ENCODE assay signal across 9 mouse cellular contexts in genomic region chr13:73765393-73765792, GRCm38 (mm10). TPM values are rescaled to one million over a fixed set of nuclear protein-coding genes. Genes with fewer than 3 reads are reported as not detected.
DNase-seq lines count a peak whose midpoint lies in the region; ATAC-seq and TF ChIP-seq lines count a peak whose summit lies in the region.
"Had no signal": no experiment of that assay in that cellular context is flagged by ENCODE, and none has a peak within 500 bp of the region (broad histone marks: within the 10 kb centered on the region; RNA-seq: fewer than 3 reads in every experiment).

No protein-coding gene starts in this region.

- peak overlapping the region; percentile 91 for H3K4me2 ChIP-seq in midbrain, embryonic 11.5 days
- no peak overlapping the region for H3K4me2 ChIP-seq in midbrain, postnatal 0 days (ENCODE audit: low read depth, low read length, poor library complexity, severe bottlenecking)
- H3K4me2 ChIP-seq in limb, embryonic 14.5 days (replicated peaks; ENCODE audit: low read depth, low read length, severe bottlenecking): peak overlapping the region; percentile 80
- H3K4me2 ChIP-seq in stomach, embryonic 16.5 days (ENCODE audit: low read depth, low read length): peak overlapping the region; percentile 97

- H3K4me3 ChIP-seq in heart, adult 2 months: no peak overlapping the region; the same call in 1 of the 2 replicates
- H3K4me3 ChIP-seq in midbrain, embryonic 11.5 days (ENCODE audit: low read depth, low read length): peak overlapping the region; percentile 77
- H3K4me3 ChIP-seq in midbrain, postnatal 0 days (ENCODE audit: low read depth, low read length): no peak overlapping the region
- H3K4me3 ChIP-seq in limb, embryonic 14.5 days (replicated peaks; ENCODE audit: low read length): peak overlapping the region; percentile 78
- peak overlapping the region; percentile 77 for H3K4me3 ChIP-seq in stomach, embryonic 16.5 days (replicated peaks; ENCODE audit: low read length)

- TF ChIP-seq POLR2A in heart, adult 2 months (IDR thresholded peaks at IDR 0.05; ENCODE audit: insufficient read depth, low read depth, low read length): no peak
- no peak for TF ChIP-seq POLR2A in limb, embryonic 14.5 days (IDR thresholded peaks at IDR 0.05; ENCODE audit: borderline replicate concordance, extremely low read depth, insufficient read depth, insufficient read length)

- 41% methylated on average over 4 of the region's 4 CpGs for WGBS in heart, adult 2 months
- WGBS in midbrain, embryonic 11.5 days: 77% methylated on average over 4 of the region's 4 CpGs
- WGBS in midbrain, postnatal 0 days: 77% methylated on average over 4 of the region's 4 CpGs
- 60% methylated on average over 4 of the region's 4 CpGs for WGBS in limb, embryonic 14.5 days
- WGBS in stomach, embryonic 16.5 days: 66% methylated on average over 4 of the region's 4 CpGs

- peaks cover 24% of the 10 kb centered on the region for H3K4me1 ChIP-seq in heart, adult 2 months (ENCODE audit: control insufficient read depth, insufficient read depth, low read length)
- peaks cover 15% of the 10 kb centered on the region for H3K4me1 ChIP-seq in midbrain, embryonic 11.5 days (ENCODE audit: control insufficient read depth, insufficient read depth, low read length)
- H3K4me1 ChIP-seq in midbrain, postnatal 0 days (ENCODE audit: insufficient read depth, low read length): no peaks in the 10 kb centered on the region
- H3K4me1 ChIP-seq in limb, embryonic 14.5 days (ENCODE audit: control insufficient read depth, insufficient read depth, low read length): peaks cover 21% of the 10 kb centered on the region
- H3K4me1 ChIP-seq in stomach, embryonic 16.5 days (ENCODE audit: control insufficient read depth, insufficient read depth, low read length): peaks cover 42% of the 10 kb centered on the region

- H3K36me3 ChIP-seq in heart, adult 2 months (ENCODE audit: control insufficient read depth, insufficient read depth, low read length): no peaks in the 10 kb centered on the region; the same call in 1 of the 2 replicates
- no peaks in the 10 kb centered on the region for H3K36me3 ChIP-seq in midbrain, embryonic 11.5 days (ENCODE audit: control insufficient read depth, insufficient read depth, low read length)
- no peaks in the 10 kb centered on the region for H3K36me3 ChIP-seq in midbrain, postnatal 0 days (ENCODE audit: insufficient read depth, low read length)
- peaks cover 5% of the 10 kb centered on the region for H3K36me3 ChIP-seq in limb, embryonic 14.5 days (ENCODE audit: control insufficient read depth, insufficient read depth, low read length)
- no peaks in the 10 kb centered on the region for H3K36me3 ChIP-seq in stomach, embryonic 16.5 days (ENCODE audit: control insufficient read depth, insufficient read depth, low read length)

- no peaks in the 10 kb centered on the region for H3K27me3 ChIP-seq in heart, adult 2 months (ENCODE audit: control insufficient read depth, insufficient read depth, low read length)
- H3K27me3 ChIP-seq in midbrain, embryonic 11.5 days (ENCODE audit: control insufficient read depth, insufficient read depth, low read length): no peaks in the 10 kb centered on the region; the same call in 1 of the 2 replicates
- H3K27me3 ChIP-seq in midbrain, postnatal 0 days (ENCODE audit: insufficient read depth, low read length): peaks cover 3% of the 10 kb centered on the region; the same call in 1 of the 2 replicates
- no peaks in the 10 kb centered on the region for H3K27me3 ChIP-seq in limb, embryonic 14.5 days (ENCODE audit: control insufficient read depth, insufficient read depth, low read length)
- H3K27me3 ChIP-seq in stomach, embryonic 16.5 days (ENCODE audit: control insufficient read depth, insufficient read depth, low read length): no peaks in the 10 kb centered on the region

- H3K9me3 ChIP-seq in midbrain, embryonic 11.5 days (ENCODE audit: control insufficient read depth, low read length): no peaks in the 10 kb centered on the region
- no peaks in the 10 kb centered on the region for H3K9me3 ChIP-seq in midbrain, postnatal 0 days (ENCODE audit: low read length)
- no peaks in the 10 kb centered on the region for H3K9me3 ChIP-seq in limb, embryonic 14.5 days (ENCODE audit: control insufficient read depth, low read length)
- H3K9me3 ChIP-seq in stomach, embryonic 16.5 days (replicated peaks; ENCODE audit: control insufficient read depth, low read length): no peaks in the 10 kb centered on the region

- peak overlapping the region; percentile 86 for H3K27ac ChIP-seq in heart, adult 2 months
- H3K27ac ChIP-seq in midbrain, embryonic 11.5 days (ENCODE audit: low read depth, low read length): no peak overlapping the region
- H3K27ac ChIP-seq in midbrain, postnatal 0 days (ENCODE audit: low read depth, low read length): no peak overlapping the region
- H3K27ac ChIP-seq in limb, embryonic 14.5 days (replicated peaks; ENCODE audit: low read depth, low read length): peak overlapping the region; percentile 21; the same call in 1 of the 2 replicates
- no peak overlapping the region for H3K27ac ChIP-seq in stomach, embryonic 16.5 days (ENCODE audit: low read length)

- no peak for DNase-seq in heart, adult 2 months
- DNase-seq in heart, postnatal 36 days: no peak
- no peak for DNase-seq in midbrain, embryonic 11.5 days (ENCODE audit: low spot score, missing footprints)
- no peak for DNase-seq in midbrain, postnatal 0 days (ENCODE audit: low spot score)
- no peak for DNase-seq in limb, embryonic 14.5 days (ENCODE audit: low spot score)
- no peak for DNase-seq in layer of hippocampus, adult 18-20 months (ENCODE audit: low spot score in 2 of 2)
- no peak for DNase-seq in gastrocnemius, postnatal 36 days
- DNase-seq: kidney, adult 8-10 months had no signal

- TF ChIP-seq CTCF in heart, adult 2 months (IDR thresholded peaks at IDR 0.05): no peak
- TF ChIP-seq CTCF in midbrain, postnatal 0 days (IDR thresholded peaks at IDR 0.05): no peak

- H3K79me2 ChIP-seq in heart, adult 2 months (replicated peaks; ENCODE audit: control insufficient read depth, insufficient read depth, low read length): peaks cover 4% of the 10 kb centered on the region; the same call in 1 of the 2 replicates

- no peak for TF ChIP-seq EP300 in heart, adult 2 months (IDR thresholded peaks at IDR 0.05; ENCODE audit: insufficient read depth, low read depth, low read length)

- no peak for ATAC-seq in midbrain, embryonic 11.5 days (ENCODE audit: low FRiP score)
- no peak for ATAC-seq in midbrain, postnatal 0 days (ENCODE audit: low FRiP score)
- no peak for ATAC-seq in limb, embryonic 14.5 days (ENCODE audit: low FRiP score, low read depth)
- ATAC-seq in stomach, embryonic 16.5 days (ENCODE audit: insufficient read depth, low FRiP score): no peak

- H3K9ac ChIP-seq in heart, adult 2 months (ENCODE audit: low read depth, low read length): no peak overlapping the region
- peak overlapping the region; percentile 93 for H3K9ac ChIP-seq in midbrain, embryonic 11.5 days (ENCODE audit: low read length)
- no peak overlapping the region for H3K9ac ChIP-seq in midbrain, postnatal 0 days (replicated peaks; ENCODE audit: low read length, poor library complexity, severe bottlenecking)
- H3K9ac ChIP-seq in limb, embryonic 14.5 days (ENCODE audit: low read depth, low read length, severe bottlenecking): peak overlapping the region; percentile 80; the same call in 1 of the 2 replicates
- peak overlapping the region; percentile 86; the same call in 1 of the 2 replicates for H3K9ac ChIP-seq in stomach, embryonic 16.5 days (ENCODE audit: low read length)

- intact Hi-C loops in heart, adult 2 months (cut with DNase I): no loop called here
- intact Hi-C loops in heart, postnatal 36 days (cut with DNase I): no loop called here
- intact Hi-C loops in gastrocnemius, postnatal 36 days (cut with DNase I): no loop called here

RNA-seq across cellular contexts. Expression of gene Slc12a7, which starts 32.5 kb away (rescaled TPM):
- 100 to 1,000 TPM; 177 to 190 TPM for total RNA-seq in heart, adult 2 months (2021)
- polyA plus RNA-seq in heart, adult 2 months (2012; rRNA removed): 154 and 215 TPM in 2 replicates
- total RNA-seq in heart, postnatal 36 days (2021): 100 to 1,000 TPM; 163 to 167 TPM
- polyA plus RNA-seq in midbrain, embryonic 11.5 days (2014; fragmentation: Nextera tagmentation; extraction: Ambion mirVana): 34.3 and 38.2 TPM in 2 replicates
- total RNA-seq in midbrain, postnatal 0 days (2014; rRNA removed): 8.9 and 9.3 TPM in 2 replicates
- polyA plus RNA-seq in midbrain, postnatal 0 days (2015; fragmentation: Nextera tagmentation; extraction: Ambion mirVana): 4.1 and 4.7 TPM in 2 replicates
- polyA plus RNA-seq in limb, embryonic 14.5 days (2012; rRNA removed): 32.8 and 45.4 TPM in 2 replicates
- polyA plus RNA-seq in limb, embryonic 14.5 days (2014; fragmentation: Nextera tagmentation; extraction: Ambion mirVana): 16.5 and 19.7 TPM in 2 replicates
- polyA plus RNA-seq in stomach, embryonic 16.5 days (2015; fragmentation: Nextera tagmentation; extraction: Ambion mirVana): 22.8 and 26.1 TPM in 2 replicates
- total RNA-seq in layer of hippocampus, adult 18-20 months (2021): 1 to 10 TPM; 2.9 to 5.1 TPM
- 1 to 10 TPM; 4.3 to 5.5 TPM for total RNA-seq in gastrocnemius, postnatal 36 days (2021)

Comparison
In these comparisons a context has a peak if more than half of its experiments do, and no peak if none do; other contexts are left out.
1. H3K4me3 ChIP-seq: peak in midbrain, embryonic 11.5 days (single experiment), limb, embryonic 14.5 days (single experiment) and stomach, embryonic 16.5 days (single experiment); none in heart, adult 2 months (single experiment) and midbrain, postnatal 0 days (single experiment).
2. H3K9ac ChIP-seq: peak in midbrain, embryonic 11.5 days (single experiment), limb, embryonic 14.5 days (single experiment) and stomach, embryonic 16.5 days (single experiment); none in heart, adult 2 months (single experiment) and midbrain, postnatal 0 days (single experiment).
3. H3K27ac ChIP-seq: peak in heart, adult 2 months (single experiment) and limb, embryonic 14.5 days (single experiment); none in midbrain, embryonic 11.5 days (single experiment), midbrain, postnatal 0 days (single experiment) and stomach, embryonic 16.5 days (single experiment).
4. RNA of gene Slc12a7, which starts 32.5 kb away (total RNA-seq): 177 to 190 TPM in heart, adult 2 months and 163 to 167 TPM in heart, postnatal 36 days; 8.9 to 9.3 TPM in midbrain, postnatal 0 days, 4.3 to 5.5 TPM in gastrocnemius, postnatal 36 days and 2.9 to 5.1 TPM in layer of hippocampus, adult 18-20 months; every median in the first group is over 10 times any median in the second.